Mouse (Mus musculus): ENCODE data around the gene Ankzf1. TPM values are rescaled to one million over a fixed set of nuclear protein-coding genes. Genes with fewer than 3 reads are reported as not detected.

Gene Ankzf1
- total RNA-seq, 4 experiments from 2014 or later, result 7.7 to 13.9 (median 10.2) TPM

Small RNA genes lying within 50 kb of the gene (microRNA-seq; reads per million reads assigned to microRNA genes)
- not detected for gene Gm27943

Other genes with a start within 250 kb of the Ankzf1 start
- gene Ihh, start 240.5 kb upstream of the Ankzf1 start, total RNA-seq (2022), result under 1 TPM in 1 of 4 experiments, not detected in 3; 0.24 TPM
- 1 to 10 TPM; 3.7 to 5.2 (median 4.6) TPM for gene Nhej1, start 67.0 kb upstream of the Ankzf1 start, total RNA-seq (2022)
- gene Slc23a3, start 58.3 kb upstream of the Ankzf1 start, total RNA-seq (2022), result under 1 TPM; 0.53 to 0.71 (median 0.61) TPM
- gene Cnppd1, start 49.4 kb upstream of the Ankzf1 start, total RNA-seq (2022), result 10 to 100 TPM; 19.8 to 26.4 (median 21.0) TPM
- 10 to 100 TPM; 15.8 to 24.8 (median 20.7) TPM for gene Retreg2, start 49.4 kb upstream of the Ankzf1 start, total RNA-seq (2022)
- 10 to 100 TPM; 14.6 to 16.9 (median 15.7) TPM for gene Zfand2b, start 23.5 kb upstream of the Ankzf1 start, total RNA-seq (2022)
- 10 to 100 TPM; 24.7 to 34.9 (median 28.8) TPM for gene Abcb6, start 11.8 kb upstream of the Ankzf1 start, total RNA-seq (2022)
- gene Atg9a, start within 50 bp of the Ankzf1 start, total RNA-seq (2022), result 10 to 100 TPM; 67.6 to 77.9 (median 71.6) TPM
- 1 to 10 TPM; 1.1 to 4.1 (median 2.3) TPM for gene Glb1l, start 18.7 kb downstream of the Ankzf1 start, total RNA-seq (2022)
- 10 to 100 TPM; 29.3 to 44.0 (median 36.4) TPM for gene Stk16, start 18.7 kb downstream of the Ankzf1 start, total RNA-seq (2022)
- 1,000 to 10,000 TPM in 1 of 4 experiments, 100 to 1,000 TPM in 3; 786 to 1,317 (median 908) TPM for gene Tuba4a, start 27.7 kb downstream of the Ankzf1 start, total RNA-seq (2022)
- gene A630095N17Rik, start 40.0 kb downstream of the Ankzf1 start, total RNA-seq (2022), result not detected
- 100 to 1,000 TPM; 102 to 135 (median 117) TPM for gene Dnajb2, start 44.3 kb downstream of the Ankzf1 start, total RNA-seq (2022)
- gene Ptprn, start 72.4 kb downstream of the Ankzf1 start, total RNA-seq (2022), result 1 to 10 TPM; 1.4 to 3.2 (median 1.8) TPM
- not detected for gene Resp18, start 86.3 kb downstream of the Ankzf1 start, total RNA-seq (2022)
- gene Dnpep, start 125.8 kb downstream of the Ankzf1 start, total RNA-seq (2022), result 10 to 100 TPM; 85.4 to 89.1 (median 86.9) TPM
- gene Des, start 168.2 kb downstream of the Ankzf1 start, total RNA-seq (2022), result 1,000 to 10,000 TPM; 1,263 to 1,551 (median 1,367) TPM
- gene Speg, start 183.1 kb downstream of the Ankzf1 start, total RNA-seq (2022), result 100 to 1,000 TPM; 131 to 145 (median 137) TPM
- 10 to 100 TPM; 34.1 to 44.8 (median 40.8) TPM for gene Gmppa, start 243.8 kb downstream of the Ankzf1 start, total RNA-seq (2022)

All from heart, adult 8-10 months (tissue).